Mouse (Mus musculus): ENCODE measurements around the gene Sult2a3. TPM values are rescaled to one million over a fixed set of nuclear protein-coding genes. Genes with fewer than 3 reads are reported as not detected.
"Not testable (repeated sequence)": the region's sequence is repeated elsewhere in the genome, so short reads cannot be mapped to it uniquely, and the experiment has no call there.

Sult2a3 gene
- polyA plus RNA-seq (2015; fragmentation: Nextera tagmentation; extraction: Ambion mirVana) = not detected in 2 replicates

DNA sequence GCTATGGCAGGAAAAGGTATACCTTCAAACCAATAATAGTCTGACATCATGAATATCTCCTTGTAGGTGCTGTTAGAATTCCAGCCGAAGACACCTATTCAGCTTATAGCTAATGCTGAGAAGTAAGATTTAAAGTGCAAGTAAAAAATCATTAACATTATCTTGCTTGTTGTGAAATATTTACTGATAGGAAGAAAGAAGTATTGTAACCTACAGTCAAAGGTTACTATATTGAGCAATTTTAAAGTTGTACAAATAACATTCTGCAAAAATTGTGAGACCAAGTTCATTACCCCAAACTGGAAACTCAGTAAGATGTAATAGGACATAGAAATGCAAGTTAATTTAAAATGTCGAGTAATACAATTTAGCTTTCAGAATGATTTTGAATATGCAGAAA is at the start of gene Sult2a3:
Gene Sult2a3 (minus strand): TSS at position 101 of the 400 bp plus-strand sequence.
- H3K4me2 ChIP-seq (replicated peaks) = no peak within 1 kb of the TSS
- no peak within 1 kb of the TSS for H3K27ac ChIP-seq
- no peaks in the 10 kb centered on the region for H3K4me1 ChIP-seq (replicated peaks)
- H3K9ac ChIP-seq (replicated peaks) = no peak within 1 kb of the TSS
- no peaks in the 10 kb centered on the region for H3K27me3 ChIP-seq
- H3K9me3 ChIP-seq = 0 out of 2 replicates have a peak, but pooled peaks cover 6% of the 10 kb centered on the region
- no peaks in the 10 kb centered on the region for H3K36me3 ChIP-seq
- WGBS = 91% methylated on average over 2 of the region's 2 CpGs
- H3K4me3 ChIP-seq (replicated peaks) = no peak within 1 kb of the TSS
- no peak for ATAC-seq

DNA sequence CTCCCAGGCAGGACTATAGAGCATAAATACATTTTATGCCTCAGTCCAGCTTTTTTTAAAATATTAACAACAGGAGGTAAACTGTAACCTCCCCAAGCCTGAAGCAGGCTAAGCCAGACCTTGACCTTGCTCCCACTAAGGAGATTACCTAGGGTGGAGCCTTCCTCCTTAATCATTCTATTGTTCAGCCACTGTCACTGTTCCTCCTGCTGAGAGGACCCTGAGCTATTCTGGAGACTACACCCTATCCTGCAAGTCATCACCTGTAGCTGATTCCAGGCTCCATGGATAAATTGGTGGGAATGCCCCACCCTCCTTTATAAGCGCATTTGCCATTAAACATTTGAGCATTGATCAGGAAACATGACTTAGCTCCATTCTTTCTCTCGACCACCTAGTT is 2.4 kb downstream of the Sult2a3 start:
- no peaks in the 10 kb centered on the region for H3K36me3 ChIP-seq
- no peaks in the 10 kb centered on the region for H3K27me3 ChIP-seq
- H3K4me1 ChIP-seq (replicated peaks) = no peaks in the 10 kb centered on the region
- no peak overlapping the region for H3K4me2 ChIP-seq (replicated peaks)
- ATAC-seq = no peak
- no peak overlapping the region for H3K9ac ChIP-seq (replicated peaks)
- H3K9me3 ChIP-seq = 0 out of 2 replicates have a peak, but pooled peaks cover 2% of the 10 kb centered on the region
- no peak overlapping the region for H3K4me3 ChIP-seq (replicated peaks)
- no peak overlapping the region for H3K27ac ChIP-seq
- 87% methylated on average over 2 of the region's 2 CpGs for WGBS

DNA sequence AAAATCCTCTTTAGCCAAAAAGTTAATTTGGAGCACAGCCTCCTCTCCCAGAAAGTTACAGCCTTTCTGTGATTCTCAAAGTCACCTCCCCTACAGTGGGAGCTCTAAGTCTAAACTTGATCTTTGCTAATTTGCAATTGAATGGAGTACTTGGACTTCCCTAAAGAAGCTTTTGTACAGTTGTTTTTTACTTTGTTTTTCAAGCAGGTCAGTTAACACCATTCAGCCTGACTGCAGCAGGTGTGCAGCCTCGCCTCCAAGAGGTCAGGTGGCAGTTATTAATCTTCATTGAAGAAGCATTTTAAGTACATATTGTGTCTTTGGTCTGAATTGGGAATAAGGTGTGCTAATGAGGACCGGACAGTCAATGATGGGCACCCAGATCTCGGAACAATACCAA is 3.0 kb downstream of the Sult2a3 start:
- not testable (repeated sequence) for H3K9ac ChIP-seq (replicated peaks); H3K4me3 ChIP-seq (replicated peaks); H3K27ac ChIP-seq; H3K9me3 ChIP-seq; ATAC-seq; H3K27me3 ChIP-seq; H3K4me2 ChIP-seq (replicated peaks); H3K36me3 ChIP-seq; H3K4me1 ChIP-seq (replicated peaks)
- WGBS = 66% methylated on average over 3 of the region's 3 CpGs

DNA sequence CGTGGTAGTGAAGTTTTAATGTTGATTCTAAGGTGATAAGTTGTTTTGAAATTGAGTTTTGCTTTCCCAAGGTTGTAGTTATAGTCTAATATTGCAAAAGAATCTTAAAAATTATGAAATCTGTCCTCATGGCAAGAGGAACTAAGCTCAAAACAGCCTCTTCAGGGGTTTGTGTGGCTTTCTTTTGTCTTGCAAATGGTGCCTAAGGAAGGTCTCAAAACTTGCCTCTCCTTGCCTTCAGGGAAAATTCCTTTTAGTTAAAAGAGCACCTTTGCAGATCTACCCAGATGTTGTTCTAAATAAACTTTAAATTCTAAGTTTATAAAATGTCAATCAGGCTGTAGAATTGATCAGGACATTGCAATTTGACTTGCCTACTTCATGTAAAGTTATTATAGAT is 6.1 kb downstream of the Sult2a3 start:
- no peak overlapping the region for H3K9ac ChIP-seq (replicated peaks)
- WGBS = 33% methylated on average over 1 of the region's 1 CpGs
- H3K4me1 ChIP-seq (replicated peaks) = no peaks in the 10 kb centered on the region

DNA sequence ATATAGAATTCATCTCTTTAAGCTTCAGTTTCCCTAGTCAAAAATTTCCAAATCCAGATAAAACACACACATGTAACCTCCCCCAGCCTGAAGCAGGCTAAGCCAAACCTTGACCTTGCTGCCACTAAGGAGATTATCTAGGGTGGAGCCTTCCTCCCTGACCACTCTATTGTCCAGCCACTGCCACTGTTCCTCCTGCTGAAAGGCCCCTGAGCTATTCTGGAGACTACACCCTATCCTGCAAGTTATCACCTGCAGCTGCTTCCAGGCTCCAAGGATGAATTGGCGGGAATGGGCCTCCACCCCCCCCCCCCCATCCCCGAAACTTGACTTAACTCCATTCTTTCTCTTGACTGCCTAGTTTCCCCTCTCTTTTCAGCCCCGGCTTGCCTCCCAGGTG is 8.4 kb downstream of the Sult2a3 start:
- H3K4me2 ChIP-seq (replicated peaks); H3K9ac ChIP-seq (replicated peaks); H3K36me3 ChIP-seq; H3K9me3 ChIP-seq; H3K4me3 ChIP-seq (replicated peaks); ATAC-seq; H3K27me3 ChIP-seq; H3K27ac ChIP-seq; H3K4me1 ChIP-seq (replicated peaks): not testable (repeated sequence)
- 66% methylated on average over 3 of the region's 3 CpGs for WGBS

More for the DNA sequence above, 6.1 kb downstream of the Sult2a3 start:
- Histone ChIP-seq H3K4me3 (replicated peaks) (no peak overlapping the region), H3K36me3 (no peaks in the 10 kb centered on the region), H3K9me3 (0 out of 2 replicates have a peak, but pooled peaks cover 2% of the 10 kb centered on the region), H3K4me2 (replicated peaks) (no peak overlapping the region), H3K27me3 (no peaks in the 10 kb centered on the region), H3K27ac (no peak overlapping the region)
- no peak for ATAC-seq

DNA sequence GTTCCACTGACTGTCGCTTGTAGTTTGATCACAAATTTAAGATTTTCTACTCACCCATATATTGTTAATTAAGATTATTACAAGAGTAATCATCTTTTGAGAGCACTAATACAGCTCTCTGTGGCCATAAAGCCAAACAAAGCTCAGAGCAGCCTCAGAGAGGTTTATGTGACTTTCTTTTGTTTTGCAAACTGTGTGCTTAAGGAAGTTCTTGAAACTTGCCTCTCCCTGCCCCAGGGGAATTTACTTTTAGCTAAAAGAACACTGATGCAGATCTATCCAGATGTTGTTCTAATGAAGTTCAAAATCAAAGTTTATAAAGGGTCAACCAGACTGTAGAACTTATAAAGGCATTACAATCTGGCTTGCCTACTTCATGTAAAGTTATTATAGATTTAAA is 75.0 kb downstream of the Sult2a3 start:
- H3K27ac ChIP-seq; H3K4me2 ChIP-seq (replicated peaks); H3K9ac ChIP-seq (replicated peaks); H3K27me3 ChIP-seq; ATAC-seq; H3K4me3 ChIP-seq (replicated peaks); H3K36me3 ChIP-seq; H3K4me1 ChIP-seq (replicated peaks): not testable (repeated sequence)
- 68% methylated on average over 1 of the region's 1 CpGs for WGBS
- peaks cover 23% of the 10 kb centered on the region for H3K9me3 ChIP-seq

DNA sequence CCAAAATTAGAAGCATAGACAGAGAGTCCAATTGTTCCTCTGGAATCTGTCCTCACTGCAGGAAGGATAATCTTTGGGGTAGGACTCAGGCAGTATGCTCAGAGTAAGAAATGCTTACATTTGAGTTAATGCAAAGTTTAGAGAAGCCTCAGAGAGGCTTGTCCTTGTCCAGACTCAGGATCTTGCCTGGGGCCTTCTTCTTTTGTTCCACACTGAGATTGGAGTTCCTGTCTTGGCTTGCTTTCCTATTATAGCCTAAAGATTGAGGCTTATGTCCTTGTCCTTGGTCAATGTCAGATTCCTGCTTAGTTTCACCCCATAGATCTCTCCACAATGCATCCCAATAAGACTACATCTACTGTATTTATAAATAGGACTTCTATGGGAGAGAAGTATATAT is 92.0 kb downstream of the Sult2a3 start:
- H3K27me3 ChIP-seq; H3K4me2 ChIP-seq (replicated peaks); H3K4me1 ChIP-seq (replicated peaks); H3K4me3 ChIP-seq (replicated peaks); H3K9ac ChIP-seq (replicated peaks); H3K9me3 ChIP-seq; H3K36me3 ChIP-seq; H3K27ac ChIP-seq; ATAC-seq: not testable (repeated sequence)

Other genes starting within 250 kb of the Sult2a3 start
- gene Sult2a4, start 133.4 kb downstream of the Sult2a3 start, polyA plus RNA-seq (2015; fragmentation: Nextera tagmentation; extraction: Ambion mirVana) = not detected in 2 replicates
- not detected in 2 replicates for gene Sult2a6, start 131.8 kb upstream of the Sult2a3 start, polyA plus RNA-seq (2015; fragmentation: Nextera tagmentation; extraction: Ambion mirVana)
- gene Obox8, start 210.5 kb upstream of the Sult2a3 start, polyA plus RNA-seq (2015; fragmentation: Nextera tagmentation; extraction: Ambion mirVana) = not detected in 2 replicates

All from midbrain, embryonic 13.5 days (tissue).